Mouse (Mus musculus) neural tube, embryonic 11.5 days (tissue): ENCODE measurements around the gene Zfp566. TPM values are rescaled to one million over a fixed set of nuclear protein-coding genes. Genes with fewer than 3 reads are reported as not detected.

Experiments
- ATAC-seq: fragments of 200-750 bp; cut with Nextera tagmentation; 2 replicates; pipeline ENCODE4 v1.8.0; 2017; ENCODE audit warnings: moderate number of reproducible peaks, mild to moderate bottlenecking, moderate TSS enrichment, moderate library complexity; ENCODE audit not compliant: insufficient read depth, low FRiP score, low TSS enrichment
- DNase-seq: peaks from one replicate; pipeline ENCODE4 v3.0.0-alpha.2; 2015; ENCODE audit warnings: low spot score
- H3K27ac ChIP-seq: fragments of 300-500 bp; sonication (generic); 2 replicates; pipeline ENCODE4 v1.5.1; 2014; ENCODE audit warnings: low read depth, mild to moderate bottlenecking, low read length
- H3K27me3 ChIP-seq: fragments of 300-500 bp; sonication (generic); 2 replicates; pipeline ENCODE4 v1.6.1; 2014; ENCODE audit warnings: mild to moderate bottlenecking, low read length, mixed read lengths; ENCODE audit not compliant: control insufficient read depth, insufficient read depth
- H3K36me3 ChIP-seq: fragments of 300-500 bp; sonication (generic); 2 replicates; pipeline ENCODE4 v1.6.1; 2014; ENCODE audit warnings: mild to moderate bottlenecking, low read length, moderate library complexity, mixed read lengths; ENCODE audit not compliant: control insufficient read depth, insufficient read depth
- H3K4me1 ChIP-seq: fragments of 300-500 bp; sonication (generic); 2 replicates; pipeline ENCODE4 v1.6.1; 2014; ENCODE audit warnings: low read length, mixed read lengths; ENCODE audit not compliant: control insufficient read depth, insufficient read depth
- H3K4me2 ChIP-seq: fragments of 300-500 bp; sonication (generic); 2 replicates; pipeline ENCODE4 v1.6.1; 2014; ENCODE audit warnings: low read depth, mild to moderate bottlenecking, moderate library complexity
- H3K4me3 ChIP-seq: fragments of 300-500 bp; sonication (generic); 2 replicates; pipeline ENCODE4 v1.5.1; 2014; ENCODE audit warnings: low read depth, low read length
- H3K9ac ChIP-seq: fragments of 300-500 bp; sonication (generic); 2 replicates; pipeline ENCODE4 v1.6.1; 2014; ENCODE audit warnings: mild to moderate bottlenecking, low read length
- H3K9me3 ChIP-seq: fragments of 300-500 bp; sonication (generic); 2 replicates; pipeline ENCODE4 v1.6.1; 2016; ENCODE audit warnings: low read length; ENCODE audit not compliant: control insufficient read depth
- WGBS: fragments of 180-500 bp; shearing (Covaris S2); extraction: QIAGEN DNeasy Blood & Tissue Kit; methylation state at CpG from one replicate; pipeline ENCODE4 v1.1.7; 2014; 5-methylcytosine and 5-hydroxymethylcytosine counted together
- polyA plus RNA-seq: library from polyadenylated mRNA; unstranded; fragments of >200 nt; fragmentation: Nextera tagmentation; extraction: Ambion mirVana; gene quantifications from 2 replicates; pipeline ENCODE4 v1.2.1, GENCODE M21; 2014

The Zfp566 gene
- polyA plus RNA-seq, 1 experiment from 2014 or later, result 15.3 TPM

DNA sequence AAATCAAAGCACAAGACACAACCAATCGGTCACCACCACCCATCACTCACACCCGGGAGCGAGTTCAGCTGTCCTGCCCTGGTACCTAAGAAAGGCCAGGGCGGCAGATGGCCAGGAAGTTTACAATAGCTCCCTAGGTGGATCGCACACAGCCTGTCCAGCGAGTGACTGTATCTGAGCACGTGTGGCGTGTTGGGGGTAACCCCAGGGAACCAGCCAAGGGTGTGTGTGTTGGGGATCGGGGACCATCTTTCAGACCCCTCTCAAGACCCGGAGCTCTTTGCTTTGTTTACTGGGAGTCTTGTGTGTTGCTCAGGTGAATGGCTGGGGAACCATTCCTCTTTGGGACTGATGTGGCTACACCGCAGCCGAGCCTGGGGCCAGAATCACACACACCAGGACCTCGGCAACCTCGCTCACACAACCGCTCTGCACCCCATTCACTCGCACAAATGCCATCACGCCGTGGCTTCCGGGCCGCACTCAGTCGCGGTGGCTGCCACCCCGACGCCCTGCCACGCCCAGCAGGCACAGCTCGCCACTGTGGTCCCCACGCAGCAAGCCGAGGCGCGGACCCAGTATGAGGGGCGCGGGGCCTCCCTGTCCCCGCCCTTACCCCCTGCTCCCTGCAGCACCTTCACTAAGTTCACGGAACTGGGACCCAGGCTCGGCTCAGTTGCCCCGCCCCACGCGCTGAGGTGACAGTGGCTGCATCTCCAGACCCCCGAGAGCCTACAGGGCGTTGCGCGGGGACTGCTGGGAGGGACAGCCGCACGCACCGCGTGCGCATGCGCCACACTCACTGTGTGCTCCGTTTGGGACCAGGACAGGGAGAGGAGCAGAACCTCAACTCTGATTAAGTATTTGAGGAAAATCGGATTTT, 17.9 kb downstream of the Zfp566 start, which contains the start of gene Zfp82:
TSS of gene Zfp82 (minus strand) at position 755 of the 883 bp plus-strand sequence.
- under 1% methylated on average over 50 of the region's 50 CpGs for WGBS
- Histone ChIP-seq H3K9ac (peak within 1 kb of the TSS; percentile 79), H3K36me3 (no peaks in the 10 kb centered on the region), H3K27ac (peak within 1 kb of the TSS; percentile 67; the same call in 1 of the 2 replicates), H3K4me1 (peaks cover 2% of the 10 kb centered on the region; the same call in 1 of the 2 replicates), H3K27me3 (no peaks in the 10 kb centered on the region), H3K4me3 (peak within 1 kb of the TSS; percentile 76), H3K9me3 (no peaks in the 10 kb centered on the region), H3K4me2 (peak within 1 kb of the TSS; percentile 90)
- DNase-seq (peak; percentile 91), ATAC-seq (peak; percentile 92)

DNA sequence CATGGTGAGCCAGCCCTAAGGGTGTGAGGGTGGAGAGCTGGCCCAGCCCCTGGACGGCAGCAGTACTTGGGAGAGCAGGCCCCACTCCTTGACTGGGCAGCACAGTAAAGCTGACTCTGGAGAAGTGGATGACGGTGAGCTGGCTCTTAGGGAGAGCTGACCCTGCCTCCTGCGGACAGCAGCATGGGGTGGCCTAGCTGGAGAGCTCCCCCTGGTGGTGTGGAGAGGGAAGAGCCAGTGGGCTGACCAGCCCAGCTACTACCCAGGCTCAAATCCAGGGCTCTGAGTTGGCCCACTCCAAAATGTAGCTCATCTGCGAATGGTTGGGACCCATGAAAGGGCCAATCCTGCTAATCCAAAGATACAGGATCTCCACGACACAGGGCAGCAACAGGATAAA, 25.7 kb downstream of the Zfp566 start:
- ATAC-seq (no peak), DNase-seq (no peak)
- Histone ChIP-seq H3K27ac (no peak overlapping the region), H3K9ac (no peak overlapping the region), H3K36me3 (peaks cover 4% of the 10 kb centered on the region; the same call in 1 of the 2 replicates), H3K4me3 (no peak overlapping the region), H3K4me1 (no peaks in the 10 kb centered on the region), H3K9me3 (no peaks in the 10 kb centered on the region), H3K4me2 (no peak overlapping the region), H3K27me3 (no peaks in the 10 kb centered on the region)
- WGBS, result 83% methylated on average over 5 of the region's 5 CpGs

DNA sequence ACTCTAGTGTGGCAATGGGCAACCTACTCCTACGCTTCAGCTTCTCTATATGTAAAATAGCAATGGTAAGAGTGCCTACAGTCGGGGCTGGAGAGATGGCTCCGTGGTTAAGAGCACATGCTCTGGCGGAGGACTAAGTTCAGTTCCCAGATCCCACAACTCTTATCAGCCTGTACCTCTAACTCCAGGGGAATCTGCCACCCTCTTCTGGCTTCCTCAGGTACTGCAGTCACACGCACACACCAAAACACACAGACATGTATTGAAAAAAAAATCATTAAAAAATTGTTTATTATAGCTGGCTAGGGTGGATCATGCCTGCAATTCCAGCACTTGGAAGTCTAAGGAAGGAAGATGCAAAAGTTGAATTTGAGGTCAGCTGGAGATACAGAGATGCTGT, 27.8 kb downstream of the Zfp566 start:
- Histone ChIP-seq H3K4me3 (no peak overlapping the region), H3K27me3 (no peaks in the 10 kb centered on the region), H3K36me3 (peaks cover 7% of the 10 kb centered on the region; the same call in 1 of the 2 replicates), H3K4me1 (no peaks in the 10 kb centered on the region), H3K27ac (no peak overlapping the region), H3K4me2 (no peak overlapping the region), H3K9me3 (no peaks in the 10 kb centered on the region), H3K9ac (no peak overlapping the region)
- DNase-seq (peak; percentile 40), ATAC-seq (no peak)
- WGBS, result 93% methylated on average over 5 of the region's 5 CpGs

DNA sequence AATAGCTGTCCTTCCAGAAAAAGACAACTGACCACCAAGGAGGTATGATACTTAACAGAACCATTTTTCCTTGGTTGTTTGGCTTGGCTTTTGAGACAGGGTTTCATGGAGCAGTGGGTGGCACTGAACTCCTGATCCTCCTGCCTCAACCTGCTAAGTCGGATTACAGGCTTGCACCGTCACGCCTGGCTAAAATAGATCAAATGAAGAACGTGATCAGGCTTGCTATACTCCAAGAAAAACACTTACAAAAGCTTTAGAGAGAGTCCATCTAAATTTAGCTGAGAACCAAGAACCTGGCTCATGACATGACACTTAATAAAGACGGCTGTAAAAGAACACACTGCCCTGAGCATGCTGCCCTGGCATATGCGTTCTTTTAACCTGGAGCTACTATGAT, 30.0 kb downstream of the Zfp566 start:
- peaks cover 11% of the 10 kb centered on the region for H3K36me3 ChIP-seq
- no peak for ATAC-seq
- no peak overlapping the region for H3K4me2 ChIP-seq
- WGBS, result 88% methylated on average over 6 of the region's 6 CpGs
- H3K4me1 ChIP-seq, result no peaks in the 10 kb centered on the region
- H3K27me3 ChIP-seq, result no peaks in the 10 kb centered on the region
- H3K27ac ChIP-seq, result no peak overlapping the region
- no peak overlapping the region for H3K4me3 ChIP-seq
- no peaks in the 10 kb centered on the region for H3K9me3 ChIP-seq
- no peak overlapping the region for H3K9ac ChIP-seq
- no peak for DNase-seq

DNA sequence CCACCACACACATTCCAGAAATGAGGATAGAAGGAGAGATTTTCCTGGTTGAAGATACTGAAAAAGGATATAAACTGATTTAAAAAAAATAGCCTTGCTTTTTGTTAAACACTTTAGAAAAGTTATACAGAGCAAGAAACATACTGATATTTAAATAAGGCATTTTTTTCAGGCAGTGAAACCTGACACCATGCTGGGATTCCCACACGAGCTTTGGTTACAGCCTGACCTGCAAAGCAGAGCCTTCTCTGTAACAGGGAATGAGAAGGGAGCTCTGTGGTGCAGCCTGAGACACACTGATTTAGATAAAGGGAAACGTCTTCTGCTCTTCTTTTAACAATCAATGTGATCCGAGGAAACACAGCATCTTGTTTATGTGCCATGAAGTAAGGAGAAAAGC, 36.7 kb downstream of the Zfp566 start:
- H3K9ac ChIP-seq, result no peak overlapping the region
- DNase-seq, result no peak
- no peaks in the 10 kb centered on the region for H3K9me3 ChIP-seq
- H3K4me3 ChIP-seq, result no peak overlapping the region
- no peak overlapping the region for H3K27ac ChIP-seq
- no peaks in the 10 kb centered on the region for H3K27me3 ChIP-seq
- no peak overlapping the region for H3K4me2 ChIP-seq
- H3K36me3 ChIP-seq, result peaks cover 4% of the 10 kb centered on the region
- 8% methylated on average over 3 of the region's 3 CpGs for WGBS
- no peaks in the 10 kb centered on the region for H3K4me1 ChIP-seq
- no peak for ATAC-seq

DNA sequence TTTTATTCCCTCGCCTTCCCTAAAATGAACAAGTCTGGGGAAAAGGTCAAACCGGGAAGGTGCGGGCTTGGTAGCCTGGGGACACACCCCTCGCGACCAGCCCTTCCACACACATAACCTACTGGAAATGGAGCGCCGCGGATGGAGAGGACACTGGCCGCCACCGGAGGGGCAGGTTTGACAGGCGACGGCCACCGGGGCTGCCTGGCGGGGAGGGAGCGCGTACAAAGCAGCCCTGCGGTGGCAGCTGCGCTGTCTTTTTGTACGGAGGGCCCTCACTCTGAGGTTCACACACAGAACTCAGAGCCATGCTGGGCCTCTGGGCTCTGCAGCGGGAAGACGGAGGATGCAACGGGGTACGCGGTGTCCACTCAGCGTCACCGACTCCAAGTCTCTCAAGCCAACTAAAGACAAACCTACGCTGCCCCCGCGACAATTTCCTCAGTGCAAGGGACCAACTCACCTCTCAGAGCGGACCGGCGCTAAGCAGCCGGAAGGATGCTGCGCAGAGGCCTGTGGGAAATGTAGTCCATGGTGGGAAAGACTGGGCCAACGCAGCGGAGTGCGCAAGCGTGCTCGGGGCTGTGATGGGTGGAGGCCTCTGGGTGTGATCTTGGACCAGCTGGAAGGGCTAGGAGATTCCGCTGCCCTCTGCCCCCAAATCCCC, 39.3 kb downstream of the Zfp566 start, which contains the start of gene Zfp14:
TSS of gene Zfp14 (minus strand) at position 499 of the 667 bp plus-strand sequence.
- Histone ChIP-seq H3K36me3 (no peaks in the 10 kb centered on the region), H3K27me3 (no peaks in the 10 kb centered on the region), H3K9ac (peak within 1 kb of the TSS; percentile 70), H3K4me1 (no peaks in the 10 kb centered on the region), H3K4me2 (peak within 1 kb of the TSS; percentile 81), H3K27ac (peak within 1 kb of the TSS; percentile 81), H3K9me3 (no peaks in the 10 kb centered on the region), H3K4me3 (peak within 1 kb of the TSS; percentile 66)
- DNase-seq, result peak; percentile 91
- ATAC-seq, result peak; percentile 99
- under 1% methylated on average over 40 of the region's 40 CpGs for WGBS

DNA sequence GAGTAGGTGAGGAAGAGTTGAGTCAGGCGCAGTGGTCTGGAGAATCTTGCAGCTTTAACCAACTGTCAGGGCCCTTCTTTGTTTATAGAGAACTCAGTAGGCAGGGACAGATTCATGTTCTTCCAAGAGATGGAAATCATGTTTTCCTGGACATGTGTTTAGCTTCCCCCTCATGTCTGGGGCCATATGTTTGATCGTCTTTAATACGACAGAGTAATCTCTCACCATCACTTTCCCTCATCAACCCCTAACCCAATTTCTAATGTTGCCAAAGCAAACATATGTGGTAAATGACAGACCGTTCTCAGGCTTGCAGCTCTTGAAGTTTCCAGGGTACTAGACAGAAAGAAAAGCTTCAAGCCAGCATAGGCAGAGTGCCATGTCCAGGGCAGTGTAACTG, 42.2 kb downstream of the Zfp566 start:
- no peak for DNase-seq
- 95% methylated on average over 4 of the region's 4 CpGs for WGBS
- no peaks in the 10 kb centered on the region for H3K4me1 ChIP-seq
- H3K27me3 ChIP-seq, result no peaks in the 10 kb centered on the region
- no peak overlapping the region for H3K4me3 ChIP-seq
- no peaks in the 10 kb centered on the region for H3K9me3 ChIP-seq
- H3K27ac ChIP-seq, result no peak overlapping the region
- no peaks in the 10 kb centered on the region for H3K36me3 ChIP-seq
- H3K4me2 ChIP-seq, result no peak overlapping the region
- no peak for ATAC-seq
- H3K9ac ChIP-seq, result no peak overlapping the region

DNA sequence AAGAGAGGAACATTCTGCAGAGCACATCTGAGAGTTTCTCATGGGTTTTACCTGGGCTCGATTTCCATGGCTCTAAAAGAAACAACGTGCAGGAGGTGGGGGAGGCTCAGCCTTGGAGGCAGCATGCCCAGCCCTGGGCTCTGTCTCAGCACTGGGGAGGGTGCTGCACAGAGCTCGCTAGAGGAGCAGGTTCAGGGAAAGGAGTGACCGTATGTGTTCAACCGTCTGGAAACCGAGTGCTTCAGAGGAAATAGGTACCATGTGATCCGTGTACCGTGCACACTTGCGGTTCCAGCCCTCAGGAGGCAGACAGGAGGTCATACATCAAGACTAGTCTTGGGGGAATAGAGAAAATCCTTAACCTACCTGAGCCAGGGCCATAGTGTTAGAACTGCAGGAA, 46.0 kb downstream of the Zfp566 start:
- Histone ChIP-seq H3K36me3 (no peaks in the 10 kb centered on the region), H3K4me1 (no peaks in the 10 kb centered on the region), H3K27me3 (no peaks in the 10 kb centered on the region), H3K9me3 (no peaks in the 10 kb centered on the region), H3K4me3 (no peak overlapping the region), H3K4me2 (no peak overlapping the region), H3K27ac (no peak overlapping the region), H3K9ac (no peak overlapping the region)
- WGBS, result 58% methylated on average over 9 of the region's 9 CpGs
- no peak for DNase-seq
- ATAC-seq, result no peak
